Mouse (Mus musculus) MEL (cell line): ENCODE data around the gene Gm49601.

ENCODE experiments used
- CTCF ChIP-seq, 3 experiments: IDR thresholded peaks in 2 of 3; conservative IDR thresholded peaks in 1 of 3; 2 replicates each; pipeline ENCODE4 v1.5.1; 2011 to 2012; ENCODE audit warnings: low read length in 3 of 3, low read depth in 2 of 3, mild to moderate bottlenecking in 2 of 3, improper control_type of control experiment in 1 of 3, inconsistent platforms in 1 of 3, mixed read lengths in 1 of 3, moderate library complexity in 1 of 3; ENCODE audit not compliant: control insufficient read depth in 1 of 3, insufficient read depth in 1 of 3, poor library complexity in 1 of 3, severe bottlenecking in 1 of 3
- GATA1 ChIP-seq: IDR thresholded peaks from 2 replicates; pipeline ENCODE4 v1.6.1; 2011; ENCODE audit warnings: low read depth, low read length, improper control_type of control experiment
- KAT2A ChIP-seq: conservative IDR thresholded peaks from 2 replicates; pipeline ENCODE4 v1.6.1; 2012; ENCODE audit warnings: low read depth, low read length, improper control_type of control experiment, inconsistent platforms
- NELFE ChIP-seq: IDR thresholded peaks from 2 replicates; pipeline ENCODE4 v1.6.1; 2011; ENCODE audit warnings: low read depth, low read length, improper control_type of control experiment
- POLR2A ChIP-seq, 2 experiments: IDR thresholded peaks; 2 replicates each; pipeline ENCODE4 v1.6.1; 2011 to 2012; ENCODE audit warnings: low read length in 2 of 2, mild to moderate bottlenecking in 2 of 2, control low read depth in 1 of 2, improper control_type of control experiment in 1 of 2, low read depth in 1 of 2, moderate library complexity in 1 of 2; ENCODE audit not compliant: control insufficient read depth in 1 of 2, insufficient read depth in 1 of 2, poor library complexity in 1 of 2
- ZMIZ1 ChIP-seq: IDR thresholded peaks from 2 replicates; pipeline ENCODE4 v1.6.1; 2012; ENCODE audit warnings: low read depth, mild to moderate bottlenecking, inconsistent platforms, low read length, improper control_type of control experiment, moderate library complexity
- ZNF384 ChIP-seq: IDR thresholded peaks from 2 replicates; pipeline ENCODE4 v1.6.1; 2012; ENCODE audit warnings: low read depth, mild to moderate bottlenecking, inconsistent platforms, low read length, improper control_type of control experiment

DNA sequence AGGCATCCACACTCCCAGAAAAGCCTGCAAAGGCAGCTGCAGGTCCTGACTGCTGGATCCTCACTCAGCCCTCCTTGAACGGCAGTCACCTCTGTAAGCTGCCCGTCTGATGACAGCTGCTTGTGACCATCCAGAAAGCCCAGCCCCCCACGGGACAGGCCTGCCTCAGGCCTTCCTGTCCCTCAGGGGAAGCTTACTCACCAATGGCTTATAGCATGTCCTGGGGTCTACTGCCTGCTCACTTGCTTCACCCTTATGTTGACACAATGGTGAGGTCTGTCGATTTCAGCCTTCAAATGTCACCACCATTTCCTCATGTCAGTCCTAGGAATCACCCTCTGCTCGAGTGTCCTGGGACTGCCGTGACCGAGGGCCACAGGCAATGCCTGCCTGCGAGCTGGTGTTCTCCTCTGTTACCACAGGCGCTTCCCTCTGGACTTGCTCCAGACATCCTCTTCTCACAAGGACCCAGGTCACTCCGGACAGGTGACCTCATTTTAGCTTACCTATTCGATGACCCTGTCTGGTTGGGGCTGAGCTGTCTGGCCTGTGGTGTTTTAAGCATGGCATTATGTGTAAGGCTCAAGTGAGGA lies 17.3 kb upstream of the Gm49601 start:
- TF ChIP-seq POLR2A (IDR thresholded peaks at IDR 0.05; ENCODE audit: control insufficient read depth in 1 of 2, insufficient read depth in 1 of 2, low read depth in 1 of 2, low read length in 2 of 2, poor library complexity in 1 of 2), result no peak
- TF ChIP-seq ZNF384, result no peak
- TF ChIP-seq ZMIZ1, result no peak
- TF ChIP-seq KAT2A, result no peak
- TF ChIP-seq NELFE, result no peak
- no peak for TF ChIP-seq GATA1
- no peak for TF ChIP-seq CTCF (IDR thresholded peaks at IDR 0.05 in 2 of 3, conservative IDR thresholded peaks at IDR 0.05 in 1 of 3; ENCODE audit: control insufficient read depth in 1 of 3, insufficient read depth in 1 of 3, low read depth in 2 of 3, low read length in 3 of 3, poor library complexity in 1 of 3, severe bottlenecking in 1 of 3)
